Mouse (Mus musculus) retina, postnatal 1 day (tissue): ENCODE results near the gene Mymx.
"Not testable (repeated sequence)": the region's sequence is repeated elsewhere in the genome, so short reads cannot be mapped to it uniquely, and the experiment has no call there.

Source experiments
- DNase-seq: peaks from one replicate; pipeline ENCODE4 v3.0.0-alpha.2; 2012

The Mymx gene

DNA sequence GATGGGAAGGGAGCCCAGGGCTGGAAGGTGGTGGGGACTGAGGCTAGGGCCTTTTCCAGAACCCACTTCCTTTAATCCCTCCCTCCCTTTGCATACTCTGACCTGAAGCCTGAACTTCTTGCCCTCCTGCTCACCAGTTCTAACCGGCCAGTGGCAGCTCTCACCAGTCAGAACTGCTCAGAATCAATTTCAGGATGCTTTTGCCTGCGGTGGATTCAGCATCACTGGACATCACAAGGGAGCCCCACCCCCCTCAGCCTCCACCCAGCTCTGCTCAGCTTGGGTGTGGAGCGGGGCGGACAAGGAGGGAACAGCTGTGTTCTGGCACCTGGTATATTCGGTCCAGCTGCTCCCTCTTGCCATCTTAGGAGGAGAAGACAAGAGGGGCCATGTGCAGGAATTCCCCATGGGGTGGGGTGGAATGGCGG, at the start of gene Mymx:
Gene Mymx (minus strand): TSS at position 226 of the 428 bp plus-strand sequence.
- DNase-seq = peak; percentile 63

- no peak for DNase-seq
These were observed 42.3 kb upstream of the Mymx start for GRCm38 (mm10) chr17:45644185-45644584.

GRCm38 (mm10) chr17:45642701-45643100, 40.8 kb upstream of the Mymx start:
- peak; percentile 88 for DNase-seq

DNA sequence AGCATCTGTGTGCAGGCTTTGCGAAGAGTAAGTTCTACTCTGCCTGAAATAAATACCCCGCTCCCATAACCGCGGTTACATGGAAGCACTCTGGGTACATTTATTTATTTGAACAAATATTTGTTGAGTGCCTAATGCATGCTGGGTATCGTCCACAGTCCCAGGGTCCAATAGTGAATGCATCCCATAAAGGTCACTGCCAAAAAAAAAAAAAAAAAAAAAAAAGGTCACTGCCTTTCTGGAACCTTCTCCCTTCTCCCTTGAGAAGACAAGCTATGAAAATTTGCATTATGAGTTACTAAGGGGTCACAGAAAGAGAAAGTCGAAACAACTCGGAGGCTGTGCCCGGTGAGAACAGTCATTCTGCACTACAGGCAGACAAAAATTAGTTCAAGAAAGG, 40.1 kb upstream of the Mymx start:
- DNase-seq = no peak

- no peak for DNase-seq
These were observed 36.8 kb upstream of the Mymx start for GRCm38 (mm10) chr17:45638596-45639295.

DNA sequence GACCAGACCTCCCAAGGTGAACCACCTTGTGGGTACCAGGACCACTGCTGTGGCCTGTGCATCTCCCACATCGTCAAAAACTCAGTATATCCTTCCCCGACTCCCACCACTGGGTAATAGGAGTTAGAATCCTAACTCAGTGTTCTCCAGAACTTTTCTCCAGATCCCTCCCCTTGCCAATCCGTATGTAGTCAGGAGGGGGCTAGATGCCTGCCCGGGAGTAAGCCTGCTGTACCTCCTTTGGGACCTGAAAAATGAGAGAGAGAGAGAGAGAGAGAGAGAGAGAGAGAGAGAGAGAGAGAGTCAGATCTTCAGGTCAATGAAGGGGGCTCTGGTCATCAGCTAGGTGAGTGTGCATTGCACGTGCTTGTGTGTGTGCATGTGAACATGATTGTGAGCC, 32.1 kb upstream of the Mymx start:
- DNase-seq = no peak

- no peak for DNase-seq
These were observed 30.0 kb upstream of the Mymx start for GRCm38 (mm10) chr17:45631940-45632339.

DNA sequence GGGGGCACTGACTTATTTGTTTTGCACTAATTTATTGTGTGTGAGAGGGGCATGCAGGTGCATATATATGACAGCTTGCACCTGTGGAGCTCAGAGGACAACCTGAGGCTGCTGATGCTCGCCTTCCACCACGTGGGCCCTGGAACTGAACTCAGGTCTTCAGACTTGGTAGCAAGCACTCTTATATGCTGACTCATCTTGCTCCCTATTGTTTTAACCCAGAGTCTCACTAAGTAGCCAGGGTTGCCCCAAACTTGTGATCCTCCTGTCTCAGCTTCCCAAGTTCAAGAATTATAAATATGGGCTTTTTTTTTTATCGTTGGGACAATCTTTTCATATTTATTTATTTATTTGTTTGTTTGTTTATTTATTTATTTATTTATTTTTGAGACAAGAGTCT, 29.1 kb upstream of the Mymx start:
- no peak for DNase-seq

- peak; percentile 86 for DNase-seq
These were observed 28.2 kb upstream of the Mymx start for GRCm38 (mm10) chr17:45629861-45630694.

DNA sequence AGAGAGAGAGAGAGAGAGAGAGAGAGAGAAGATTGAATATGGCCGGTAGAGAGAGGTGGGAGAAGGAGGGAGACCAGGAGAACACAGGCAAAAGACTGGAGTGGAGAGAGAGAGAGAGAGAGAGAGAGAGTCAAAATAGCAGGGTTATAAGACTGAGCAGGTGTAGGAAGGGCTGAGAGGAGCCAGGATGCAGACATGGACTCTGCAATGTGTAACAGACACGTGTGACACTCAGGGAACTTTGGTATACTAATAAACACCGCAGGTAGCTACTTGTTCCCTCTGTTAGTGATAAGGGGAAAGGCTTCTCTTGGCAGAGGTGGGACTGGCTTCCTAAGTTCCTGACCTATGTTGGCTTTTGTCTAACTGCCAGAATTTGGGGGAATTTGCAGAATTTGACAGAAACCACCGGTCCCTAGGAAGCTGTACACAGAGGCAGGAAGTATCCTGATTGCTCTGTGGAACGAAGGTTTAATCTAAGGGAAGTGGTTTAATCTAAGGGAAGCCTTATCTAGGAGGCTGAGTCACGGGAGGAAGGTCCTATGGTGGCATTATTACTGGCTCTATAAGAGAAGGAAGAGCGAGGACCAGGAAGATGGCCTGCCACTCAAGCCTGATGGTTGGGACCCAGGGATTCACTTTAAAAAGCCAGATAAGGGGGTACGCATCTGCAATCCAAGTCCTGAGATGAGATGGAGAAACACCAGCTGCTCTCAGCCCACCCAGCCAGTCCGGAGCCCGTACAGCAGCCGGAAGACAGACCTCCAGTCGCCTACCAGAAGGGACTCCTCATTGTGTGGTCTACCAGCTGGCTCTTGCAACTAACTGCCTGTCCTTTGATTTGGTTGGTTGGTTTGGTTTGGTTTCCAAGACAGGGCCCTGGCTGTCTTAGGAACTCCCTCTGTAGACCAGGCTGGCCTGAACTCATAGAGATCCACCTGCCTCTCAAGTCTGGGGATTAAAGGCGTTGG, 27.3 kb upstream of the Mymx start:
- DNase-seq = peak; percentile 59

DNA sequence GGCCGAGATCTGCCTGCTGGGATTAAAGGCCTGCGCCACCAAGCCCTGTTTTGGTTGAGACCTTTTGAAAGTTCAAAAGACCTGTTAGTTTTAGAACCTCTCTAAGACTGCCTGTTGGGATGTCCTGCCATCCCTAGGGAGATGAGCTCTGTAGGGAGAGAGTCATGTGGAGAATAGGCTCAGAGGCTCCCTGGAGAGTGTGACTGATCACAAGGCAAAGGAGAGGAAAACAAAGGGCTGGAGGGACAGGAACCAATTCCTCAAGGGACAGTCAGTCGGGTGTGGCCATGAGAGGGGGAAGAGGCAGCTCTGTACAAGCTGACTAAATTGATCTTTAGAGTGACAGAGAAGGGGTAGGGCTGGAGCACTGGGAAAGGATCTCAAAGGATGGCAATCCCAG, 26.3 kb upstream of the Mymx start:
- no peak for DNase-seq

DNA sequence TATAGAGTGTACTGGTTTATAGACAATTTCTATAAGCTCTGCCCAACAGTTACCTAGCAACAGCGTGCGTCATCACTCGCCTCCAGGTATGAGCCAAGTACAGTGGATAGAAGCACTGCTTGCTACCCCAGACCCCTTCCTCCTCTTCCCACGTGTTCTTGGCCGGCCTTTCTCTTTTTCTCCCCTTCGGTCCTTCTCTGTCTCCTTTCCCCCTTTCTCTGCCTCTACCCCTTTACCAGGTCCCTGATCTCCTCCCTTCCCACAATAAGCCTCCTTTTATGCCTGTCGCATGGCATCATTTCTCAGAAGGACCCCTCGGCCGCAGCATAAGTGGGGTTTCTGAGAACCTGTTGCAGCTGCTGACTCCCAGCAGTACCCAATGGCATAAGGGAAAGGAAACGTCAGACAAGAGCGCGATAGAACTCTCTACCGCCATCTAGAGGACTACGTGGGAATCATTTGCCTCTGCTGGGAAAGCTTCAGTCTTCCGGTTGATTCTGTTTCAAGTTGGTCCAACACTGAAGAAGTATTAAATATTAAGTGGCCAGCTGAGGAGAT, 24.8 kb upstream of the Mymx start:
- DNase-seq = peak; percentile 94

- not testable (repeated sequence) for DNase-seq
These were observed 21.5 kb upstream of the Mymx start for GRCm38 (mm10) chr17:45623425-45623824.

GRCm38 (mm10) chr17:45619386-45620256, 17.7 kb upstream of the Mymx start:
- DNase-seq = no peak

DNA sequence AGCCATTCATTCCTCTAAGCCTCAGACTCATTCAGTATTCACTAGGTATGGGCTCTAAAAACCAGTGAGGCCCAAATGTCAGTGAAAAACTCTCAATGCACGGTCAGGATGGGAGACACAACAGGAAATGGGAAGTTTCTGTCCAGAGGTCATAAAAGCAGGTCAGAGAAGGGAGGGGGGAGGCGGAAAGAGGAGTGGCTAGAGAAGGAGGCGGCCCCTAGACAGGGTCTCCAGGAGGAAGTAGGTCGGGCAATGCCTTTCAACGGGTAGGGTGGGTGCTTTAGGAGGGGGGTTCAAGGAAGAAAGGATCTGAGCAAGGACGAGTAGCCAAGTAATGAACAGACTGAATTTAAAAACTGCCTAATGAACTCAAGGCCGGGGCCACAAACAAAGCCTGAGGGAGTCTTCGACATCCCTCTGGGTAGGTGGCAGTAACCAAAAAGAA, 17.1 kb upstream of the Mymx start:
- peak; percentile 58 for DNase-seq

DNA sequence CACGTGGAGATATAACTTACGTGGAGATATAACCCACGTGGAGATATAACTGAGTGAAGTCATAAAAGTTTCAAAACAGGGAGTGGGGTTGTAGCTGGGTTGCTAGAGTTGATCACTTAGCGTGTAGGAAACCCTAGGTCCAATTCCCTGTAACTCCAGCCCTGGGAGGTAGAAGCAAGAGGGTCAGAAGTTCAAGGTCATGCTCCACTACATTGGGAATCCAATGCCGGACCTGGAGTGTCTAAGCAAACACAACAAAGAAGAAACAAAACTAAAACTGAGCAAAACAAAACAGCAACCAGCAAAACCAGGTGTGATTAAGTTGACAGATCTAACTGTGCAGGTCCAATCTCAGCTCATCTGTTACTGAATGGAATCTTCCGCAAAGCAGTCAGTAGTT, 15.8 kb upstream of the Mymx start:
- no peak for DNase-seq

GRCm38 (mm10) chr17:45616679-45617078, 14.8 kb upstream of the Mymx start:
- DNase-seq = no peak

GRCm38 (mm10) chr17:45616046-45616650, 14.2 kb upstream of the Mymx start:
- DNase-seq = no peak

- DNase-seq = no peak
These were observed 11.0 kb upstream of the Mymx start for GRCm38 (mm10) chr17:45612921-45613320.

GRCm38 (mm10) chr17:45612008-45612407, 10.1 kb upstream of the Mymx start:
- DNase-seq = no peak
